Mouse (Mus musculus): Measurements from ENCODE around the gene Cldn15. TPM values are rescaled to one million over a fixed set of nuclear protein-coding genes. Genes with fewer than 3 reads are reported as not detected.

The Cldn15 gene
- polyA plus RNA-seq, 1 experiment from 2014 or later, result 11.9 TPM

- H3K9me3 ChIP-seq (replicated peaks; ENCODE audit: low read length), result no peaks in the 10 kb centered on the region
- no peaks in the 10 kb centered on the region for H3K27me3 ChIP-seq (ENCODE audit: insufficient read depth, low read length)
- peak; percentile 22; the same call in 1 of the 2 replicates for ATAC-seq (replicated peaks; ENCODE audit: low FRiP score, low read depth)
- H3K27ac ChIP-seq, result peak overlapping the region; percentile 84
- peaks cover 31% of the 10 kb centered on the region for H3K4me1 ChIP-seq (replicated peaks; ENCODE audit: insufficient read depth, low read length)
- H3K4me3 ChIP-seq (replicated peaks; ENCODE audit: low read depth, low read length), result peak overlapping the region; percentile 14; the same call in 1 of the 2 replicates
- 31% methylated on average over 10 of the region's 10 CpGs for WGBS
- no peak for TF ChIP-seq CTCF (IDR thresholded peaks at IDR 0.05; ENCODE audit: low read depth)
- peak overlapping the region; percentile 35 for H3K4me2 ChIP-seq (ENCODE audit: low read length)
- H3K36me3 ChIP-seq (ENCODE audit: insufficient read depth, low read length), result peaks cover 24% of the 10 kb centered on the region
- DNase-seq (ENCODE audit: low spot score), result peak; percentile 89
- H3K9ac ChIP-seq (ENCODE audit: low read depth, low read length), result peak overlapping the region; percentile 23; the same call in 1 of the 2 replicates
These were observed 1.2 kb downstream of the Cldn15 start for GRCm38 (mm10) chr5:136967592-136967991.

- H3K4me2 ChIP-seq (ENCODE audit: low read length), result no peak overlapping the region
- ATAC-seq (replicated peaks; ENCODE audit: low FRiP score, low read depth), result no peak
- H3K4me3 ChIP-seq (replicated peaks; ENCODE audit: low read depth, low read length), result no peak overlapping the region
- peak; percentile 92 for TF ChIP-seq CTCF (IDR thresholded peaks at IDR 0.05; ENCODE audit: low read depth)
- H3K27ac ChIP-seq, result no peak overlapping the region
- no peak overlapping the region for H3K9ac ChIP-seq (ENCODE audit: low read depth, low read length)
- no peaks in the 10 kb centered on the region for H3K27me3 ChIP-seq (ENCODE audit: insufficient read depth, low read length)
- no peaks in the 10 kb centered on the region for H3K9me3 ChIP-seq (replicated peaks; ENCODE audit: low read length)
- WGBS, result 65% methylated on average over 1 of the region's 1 CpGs
- peak; percentile 75 for DNase-seq (ENCODE audit: low spot score)
- peaks cover 3% of the 10 kb centered on the region; the same call in 1 of the 2 replicates for H3K36me3 ChIP-seq (ENCODE audit: insufficient read depth, low read length)
- peaks cover 17% of the 10 kb centered on the region for H3K4me1 ChIP-seq (replicated peaks; ENCODE audit: insufficient read depth, low read length)
These were observed 4.3 kb downstream of the Cldn15 start for GRCm38 (mm10) chr5:136970703-136971102.

- DNase-seq (ENCODE audit: low spot score), result no peak
These were observed 7.3 kb downstream of the Cldn15 start for GRCm38 (mm10) chr5:136973670-136974069.

GRCm38 (mm10) chr5:136977769-136978168, 11.4 kb downstream of the Cldn15 start:
- H3K4me2 ChIP-seq (ENCODE audit: low read length), result no peak overlapping the region
- H3K9ac ChIP-seq (ENCODE audit: low read depth, low read length), result no peak overlapping the region
- H3K36me3 ChIP-seq (ENCODE audit: insufficient read depth, low read length), result 0 out of 2 replicates have a peak, but pooled peaks cover 6% of the 10 kb centered on the region
- no peak for TF ChIP-seq CTCF (IDR thresholded peaks at IDR 0.05; ENCODE audit: low read depth)
- H3K27ac ChIP-seq, result no peak overlapping the region
- H3K4me1 ChIP-seq (replicated peaks; ENCODE audit: insufficient read depth, low read length), result no peaks in the 10 kb centered on the region; the same call in 1 of the 2 replicates
- ATAC-seq (replicated peaks; ENCODE audit: low FRiP score, low read depth) (no peak), DNase-seq (ENCODE audit: low spot score) (no peak)
- H3K9me3 ChIP-seq (replicated peaks; ENCODE audit: low read length), result no peaks in the 10 kb centered on the region
- WGBS, result 48% methylated on average over 4 of the region's 4 CpGs
- H3K27me3 ChIP-seq (ENCODE audit: insufficient read depth, low read length), result no peaks in the 10 kb centered on the region
- no peak overlapping the region for H3K4me3 ChIP-seq (replicated peaks; ENCODE audit: low read depth, low read length)

More at GRCm38 (mm10) chr5:136973670-136974069, 7.3 kb downstream of the Cldn15 start:
- H3K27ac ChIP-seq, result no peak overlapping the region
- H3K9ac ChIP-seq (ENCODE audit: low read depth, low read length), result no peak overlapping the region
- no peak overlapping the region for H3K4me2 ChIP-seq (ENCODE audit: low read length)
- no peak overlapping the region for H3K4me3 ChIP-seq (replicated peaks; ENCODE audit: low read depth, low read length)
- no peaks in the 10 kb centered on the region; the same call in 1 of the 2 replicates for H3K4me1 ChIP-seq (replicated peaks; ENCODE audit: insufficient read depth, low read length)
- no peaks in the 10 kb centered on the region for H3K27me3 ChIP-seq (ENCODE audit: insufficient read depth, low read length)
- H3K36me3 ChIP-seq (ENCODE audit: insufficient read depth, low read length), result no peaks in the 10 kb centered on the region
- no peak for TF ChIP-seq CTCF (IDR thresholded peaks at IDR 0.05; ENCODE audit: low read depth)
- H3K9me3 ChIP-seq (replicated peaks; ENCODE audit: low read length), result no peaks in the 10 kb centered on the region
- ATAC-seq (replicated peaks; ENCODE audit: low FRiP score, low read depth), result no peak
- WGBS, result 63% methylated on average over 8 of the region's 8 CpGs

GRCm38 (mm10) chr5:136979762-136980161, 13.3 kb downstream of the Cldn15 start:
- 82% methylated on average over 2 of the region's 2 CpGs for WGBS
- H3K9ac ChIP-seq (ENCODE audit: low read depth, low read length), result no peak overlapping the region
- DNase-seq (ENCODE audit: low spot score) (no peak), ATAC-seq (replicated peaks; ENCODE audit: low FRiP score, low read depth) (no peak)
- no peaks in the 10 kb centered on the region for H3K9me3 ChIP-seq (replicated peaks; ENCODE audit: low read length)
- no peak overlapping the region for H3K27ac ChIP-seq
- H3K4me3 ChIP-seq (replicated peaks; ENCODE audit: low read depth, low read length), result no peak overlapping the region
- H3K27me3 ChIP-seq (ENCODE audit: insufficient read depth, low read length), result no peaks in the 10 kb centered on the region
- H3K36me3 ChIP-seq (ENCODE audit: insufficient read depth, low read length), result 0 out of 2 replicates have a peak, but pooled peaks cover 6% of the 10 kb centered on the region
- H3K4me2 ChIP-seq (ENCODE audit: low read length), result no peak overlapping the region
- no peak for TF ChIP-seq CTCF (IDR thresholded peaks at IDR 0.05; ENCODE audit: low read depth)
- H3K4me1 ChIP-seq (replicated peaks; ENCODE audit: insufficient read depth, low read length), result no peaks in the 10 kb centered on the region

GRCm38 (mm10) chr5:136980974-136981373, 14.6 kb downstream of the Cldn15 start:
- Histone ChIP-seq H3K27me3 (ENCODE audit: insufficient read depth, low read length) (no peaks in the 10 kb centered on the region), H3K9me3 (replicated peaks; ENCODE audit: low read length) (no peaks in the 10 kb centered on the region), H3K36me3 (ENCODE audit: insufficient read depth, low read length) (0 out of 2 replicates have a peak, but pooled peaks cover 6% of the 10 kb centered on the region), H3K4me1 (replicated peaks; ENCODE audit: insufficient read depth, low read length) (peaks cover under 1% of the 10 kb centered on the region; the same call in 1 of the 2 replicates), H3K4me2 (ENCODE audit: low read length) (no peak overlapping the region), H3K9ac (ENCODE audit: low read depth, low read length) (no peak overlapping the region), H3K4me3 (replicated peaks; ENCODE audit: low read depth, low read length) (no peak overlapping the region), H3K27ac (no peak overlapping the region)
- ATAC-seq (replicated peaks; ENCODE audit: low FRiP score, low read depth) (no peak), DNase-seq (ENCODE audit: low spot score) (no peak)
- peak; percentile 47 for TF ChIP-seq CTCF (IDR thresholded peaks at IDR 0.05; ENCODE audit: low read depth)
- 89% methylated on average over 8 of the region's 8 CpGs for WGBS
